Mouse (Mus musculus): Measurements from ENCODE around the gene Tbc1d2b.

Tbc1d2b gene

GRCm38 (mm10) chr9:90204396-90204915 lies 66.1 kb downstream of the Tbc1d2b start:
- peak in 1 of 2 experiments; percentile 45 for DNase-seq (ENCODE audit: low spot score in 2 of 2)

- no peak for DNase-seq (ENCODE audit: low spot score in 2 of 2)
Measured at GRCm38 (mm10) chr9:90203233-90203632, 67.4 kb downstream of the Tbc1d2b start.

- DNase-seq (ENCODE audit: low spot score in 2 of 2): no peak
Measured at GRCm38 (mm10) chr9:90201541-90201940, 69.1 kb downstream of the Tbc1d2b start.

GRCm38 (mm10) chr9:90201096-90201495 lies 69.5 kb downstream of the Tbc1d2b start:
- no peak for DNase-seq (ENCODE audit: low spot score in 2 of 2)

GRCm38 (mm10) chr9:90200501-90200900 lies 70.1 kb downstream of the Tbc1d2b start:
- DNase-seq (ENCODE audit: low spot score in 2 of 2): no peak

GRCm38 (mm10) chr9:90199611-90200010 lies 71.0 kb downstream of the Tbc1d2b start:
- no peak for DNase-seq (ENCODE audit: low spot score in 2 of 2)

GRCm38 (mm10) chr9:90198531-90199449 lies 71.8 kb downstream of the Tbc1d2b start:
- DNase-seq (ENCODE audit: low spot score in 2 of 2): peak in 1 of 2 experiments; percentile 47

GRCm38 (mm10) chr9:90197866-90198383 lies 72.7 kb downstream of the Tbc1d2b start:
- no peak for DNase-seq (ENCODE audit: low spot score in 2 of 2)

GRCm38 (mm10) chr9:90197116-90197665 lies 73.4 kb downstream of the Tbc1d2b start:
- peak in 1 of 2 experiments; percentile 20 for DNase-seq (ENCODE audit: low spot score in 2 of 2)

- no peak for DNase-seq (ENCODE audit: low spot score in 2 of 2)
Measured at GRCm38 (mm10) chr9:90196262-90196661, 74.3 kb downstream of the Tbc1d2b start.

- no peak for DNase-seq (ENCODE audit: low spot score in 2 of 2)
Measured at GRCm38 (mm10) chr9:90195000-90195399, 75.6 kb downstream of the Tbc1d2b start.

GRCm38 (mm10) chr9:90189391-90189790 lies 81.2 kb downstream of the Tbc1d2b start:
- no peak for DNase-seq (ENCODE audit: low spot score in 2 of 2)

- DNase-seq (ENCODE audit: low spot score in 2 of 2): no peak
Measured at GRCm38 (mm10) chr9:90188893-90189292, 81.7 kb downstream of the Tbc1d2b start.

GRCm38 (mm10) chr9:90185356-90185910 lies 85.2 kb downstream of the Tbc1d2b start:
- DNase-seq (ENCODE audit: low spot score in 2 of 2): no peak

- DNase-seq (ENCODE audit: low spot score in 2 of 2): peak in 1 of 2 experiments; percentile 30
Measured at GRCm38 (mm10) chr9:90184116-90184515, 86.5 kb downstream of the Tbc1d2b start.

GRCm38 (mm10) chr9:90183550-90183949 lies 87.1 kb downstream of the Tbc1d2b start:
- DNase-seq (ENCODE audit: low spot score in 2 of 2): no peak

GRCm38 (mm10) chr9:90182636-90183421 lies 87.8 kb downstream of the Tbc1d2b start:
- DNase-seq (ENCODE audit: low spot score in 2 of 2): no peak

GRCm38 (mm10) chr9:90181656-90182388 lies 88.8 kb downstream of the Tbc1d2b start:
- DNase-seq (ENCODE audit: low spot score in 2 of 2): no peak

- DNase-seq (ENCODE audit: low spot score in 2 of 2): no peak
Measured at GRCm38 (mm10) chr9:90179409-90179808, 91.2 kb downstream of the Tbc1d2b start.

GRCm38 (mm10) chr9:90173330-90173729 lies 97.3 kb downstream of the Tbc1d2b start:
- DNase-seq (ENCODE audit: low spot score in 2 of 2): no peak
